Mouse (Mus musculus): ENCODE results near the gene Ppp1r3d. TPM values are rescaled to one million over a fixed set of nuclear protein-coding genes. Genes with fewer than 3 reads are reported as not detected.

Ppp1r3d gene
- 1 to 10 TPM in 1 of 2 experiments, under 1 TPM in 1; 0.41 to 3.1 TPM for polyA plus RNA-seq (2012; fragmentation: generic; extraction: Trizol)

GRCm38 (mm10) chr2:178414261-178415149 lies at the start of gene Ppp1r3d, which contains the start of gene Fam217b:
Gene Ppp1r3d, minus strand, starts transcription at chr2:178414472.
Gene Fam217b, plus strand, starts transcription at chr2:178414524.

GRCm38 (mm10) chr2:178430231-178430630 lies 16.0 kb upstream of the Ppp1r3d start, which contains the start of gene Cdh26:
Gene Cdh26, plus strand, starts transcription at chr2:178430531.

GRCm38 (mm10) chr2:178407053-178407815 lies 7.0 kb downstream of the Ppp1r3d start, which contains the start of gene Sycp2:
Gene Sycp2, minus strand, starts transcription at chr2:178407685.

Other genes with a start within 250 kb of the Ppp1r3d start
- under 1 TPM in 1 of 2 experiments, not detected in 1; 0.08 TPM for gene Sycp2, start 6.8 kb downstream of the Ppp1r3d start, polyA plus RNA-seq (2012; fragmentation: generic; extraction: Trizol)
- gene Fam217b, start 52 bp upstream of the Ppp1r3d start, polyA plus RNA-seq (2012; fragmentation: generic; extraction: Trizol) = 1 to 10 TPM; 1.8 to 5.6 TPM
- 10 to 100 TPM in 1 of 2 experiments, 1 to 10 TPM in 1; 7.4 to 13.3 TPM for gene Cdh26, start 16.1 kb upstream of the Ppp1r3d start, polyA plus RNA-seq (2012; fragmentation: generic; extraction: Trizol)